Mouse (Mus musculus) liver, adult 2 months (tissue): Measurements from ENCODE around the gene Hspa1l.

Experiments
- CTCF ChIP-seq: fragments of 200-500 bp; IDR thresholded peaks from 2 replicates; pipeline ENCODE4 v1.5.1; 2011; ENCODE audit warnings: low read depth, low read length, control low read depth
- POLR2A ChIP-seq: fragments of 200-500 bp; IDR thresholded peaks from 2 replicates; pipeline ENCODE4 v1.6.1; 2011; ENCODE audit warnings: low read length, control low read depth; ENCODE audit not compliant: insufficient read depth; ENCODE audit errors: extremely low read depth

- TF ChIP-seq CTCF (peak; percentile 58; the same call in 1 of the 2 replicates), POLR2A (no peak)
Observed at GRCm38 (mm10) chr17:34947606-34948005, 24.9 kb upstream of the Hspa1l start.
